Mouse (Mus musculus) liver, adult 2 months (tissue): ENCODE data around the gene Dclk1.

Experiments
- CTCF ChIP-seq: fragments of 200-500 bp; IDR thresholded peaks from 2 replicates; pipeline ENCODE4 v1.5.1; 2011; ENCODE audit warnings: low read depth, low read length, control low read depth
- POLR2A ChIP-seq: fragments of 200-500 bp; IDR thresholded peaks from 2 replicates; pipeline ENCODE4 v1.6.1; 2011; ENCODE audit warnings: low read length, control low read depth; ENCODE audit not compliant: insufficient read depth; ENCODE audit errors: extremely low read depth

- TF ChIP-seq CTCF (no peak), POLR2A (no peak)
These were observed 1.9 kb downstream of the Dclk1 start for GRCm38 (mm10) chr3:55244087-55244486.
